Mouse (Mus musculus): ENCODE measurements at regions not wholly inside any gene's neighbourhood (a gene's known extent, or its start where the extent isn't known, plus 50 kb on each side); places are given as distances from the start of the nearest gene placed in this dataset.
A peak's percentile ranks its signal among the peaks of the same experiment; 100 is the strongest.

DNA sequence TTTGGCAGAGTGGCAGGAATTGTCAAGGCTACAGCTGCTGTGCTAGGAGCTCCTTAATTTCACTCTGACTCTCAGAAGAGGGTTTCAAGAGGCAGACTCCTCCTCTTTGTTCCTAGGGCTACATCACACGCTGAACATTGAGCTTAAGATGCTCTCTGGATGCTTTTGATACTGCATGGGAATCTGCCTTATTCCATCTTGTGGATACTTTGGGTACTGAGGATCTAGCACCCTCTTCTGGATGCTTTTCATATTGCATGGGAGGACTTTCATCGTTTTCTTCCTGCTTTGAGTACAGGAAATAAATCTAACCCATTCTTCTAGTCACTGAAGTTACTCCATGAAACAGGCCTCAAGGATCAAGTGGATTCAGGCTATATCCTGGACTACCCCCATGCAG, 513.9 kb upstream of the Dsel start:
- Histone ChIP-seq H3K4me3 (ENCODE audit: low read length) (no peak overlapping the region), H3K9me3 (ENCODE audit: control insufficient read depth, low read length) (no peaks in the 10 kb centered on the region)
- ATAC-seq (ENCODE audit: low FRiP score, low TSS enrichment) = 0 out of 2 replicates have a peak, but pooled peaks have one; percentile 69

DNA sequence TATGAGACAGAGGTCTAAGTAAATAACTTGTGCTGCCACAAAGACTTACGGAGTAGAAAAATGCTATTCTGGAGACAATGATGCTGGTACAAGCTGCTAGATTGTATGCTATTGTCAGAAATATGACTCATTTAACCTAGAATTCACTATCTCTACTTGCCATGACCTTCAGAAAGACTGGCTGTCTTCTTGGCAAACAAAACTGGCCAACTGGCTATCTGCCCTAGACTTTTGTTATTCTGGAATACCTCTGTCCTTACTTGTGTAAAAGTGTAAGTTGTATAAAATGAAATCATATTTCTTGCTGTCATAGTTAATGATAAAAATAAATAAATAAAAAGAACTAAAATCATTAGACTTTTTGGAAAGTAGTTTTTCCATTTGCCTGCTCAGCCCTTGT, 491.1 kb upstream of the Dsel start:
- Histone ChIP-seq H3K4me1 (ENCODE audit: control insufficient read depth, insufficient read depth, low read length) (no peaks in the 10 kb centered on the region), H3K27me3 (ENCODE audit: control insufficient read depth, insufficient read depth, low read length) (no peaks in the 10 kb centered on the region), H3K9me3 (ENCODE audit: control insufficient read depth, low read length) (no peaks in the 10 kb centered on the region), H3K4me3 (ENCODE audit: low read length) (no peak overlapping the region), H3K9ac (ENCODE audit: low read depth, low read length) (no peak overlapping the region), H3K27ac (ENCODE audit: low read depth, low read length) (no peak overlapping the region), H3K36me3 (ENCODE audit: control insufficient read depth, insufficient read depth, low read length) (no peaks in the 10 kb centered on the region), H3K4me2 (replicated peaks; ENCODE audit: low read depth, low read length) (no peak overlapping the region)
- ATAC-seq (ENCODE audit: low FRiP score, low TSS enrichment) = no peak
- WGBS = 91% methylated on average over 1 of the region's 1 CpGs

More for the DNA sequence above, 513.9 kb upstream of the Dsel start:
- Histone ChIP-seq H3K4me1 (ENCODE audit: control insufficient read depth, insufficient read depth, low read length) (no peaks in the 10 kb centered on the region), H3K9ac (ENCODE audit: low read depth, low read length) (no peak overlapping the region), H3K36me3 (ENCODE audit: control insufficient read depth, insufficient read depth, low read length) (no peaks in the 10 kb centered on the region), H3K4me2 (replicated peaks; ENCODE audit: low read depth, low read length) (no peak overlapping the region), H3K27me3 (ENCODE audit: control insufficient read depth, insufficient read depth, low read length) (no peaks in the 10 kb centered on the region), H3K27ac (ENCODE audit: low read depth, low read length) (no peak overlapping the region)
- 18% methylated on average over 2 of the region's 2 CpGs for WGBS

Measured in kidney, embryonic 14.5 days (tissue).